Mouse (Mus musculus): Measurements from ENCODE around the gene Fam213b. TPM values are rescaled to one million over a fixed set of nuclear protein-coding genes. Genes with fewer than 3 reads are reported as not detected.

The Fam213b gene
- total and polyA plus RNA-seq, 2 experiments from 2014 or later = 72.4 to 76.2 TPM

DNA sequence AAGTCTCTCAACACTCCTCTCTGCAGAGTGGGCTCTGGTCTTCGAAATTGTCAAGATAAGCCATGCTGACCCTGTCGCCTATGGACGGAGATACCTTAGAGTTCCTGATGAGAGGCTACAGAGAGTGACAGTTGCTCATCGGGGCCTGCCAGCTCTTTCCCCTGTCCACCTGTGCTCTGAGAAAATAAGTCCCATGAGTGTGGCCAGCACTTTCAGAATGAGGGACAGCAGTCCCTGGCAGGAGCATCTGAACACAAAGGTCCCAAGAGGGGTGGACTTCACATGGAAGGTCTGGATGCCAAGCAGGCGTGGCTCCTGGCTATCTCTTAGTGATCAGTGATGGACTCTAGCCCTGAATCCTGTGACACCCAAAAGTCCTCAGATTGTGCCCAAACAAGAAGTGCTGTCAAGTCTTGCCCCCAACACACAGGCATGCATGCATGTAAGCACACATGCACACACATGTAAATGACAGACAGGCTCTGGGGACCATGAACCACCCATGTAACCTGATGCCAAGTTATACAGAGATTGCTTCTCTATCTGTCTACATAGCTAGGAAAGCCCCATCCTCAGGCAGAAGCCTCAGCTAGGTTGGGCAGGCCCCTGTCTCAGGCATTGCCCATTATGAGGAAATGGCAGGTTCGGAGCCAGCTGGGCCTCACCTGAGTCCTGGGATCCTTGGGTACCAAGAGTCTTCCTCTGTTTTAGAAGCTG lies 44.5 kb upstream of the Fam213b start:
- no peaks in the 10 kb centered on the region for H3K9me3 ChIP-seq (replicated peaks; ENCODE audit: control insufficient read depth, low read length)
- H3K36me3 ChIP-seq (replicated peaks; ENCODE audit: control insufficient read depth, insufficient read depth, low read length) = no peaks in the 10 kb centered on the region
- ATAC-seq (ENCODE audit: insufficient read depth, low read depth) (no peak), DNase-seq (ENCODE audit: low spot score) (no peak)
- H3K27ac ChIP-seq (ENCODE audit: low read depth) = no peak overlapping the region
- WGBS = 68% methylated on average over 6 of the region's 6 CpGs
- TF ChIP-seq CTCF (IDR thresholded peaks at IDR 0.05; ENCODE audit: low read depth) (no peak), EP300 (IDR thresholded peaks at IDR 0.05; ENCODE audit: low read depth) (no peak)
- no peak overlapping the region for H3K4me2 ChIP-seq (ENCODE audit: low read depth, low read length)
- H3K4me1 ChIP-seq (ENCODE audit: control insufficient read depth, insufficient read depth) = no peaks in the 10 kb centered on the region
- no peak overlapping the region for H3K4me3 ChIP-seq (ENCODE audit: low read depth, low read length)
- no peak overlapping the region for H3K9ac ChIP-seq (replicated peaks; ENCODE audit: low read depth, low read length)
- peaks cover under 1% of the 10 kb centered on the region; the same call in 1 of the 2 replicates for H3K27me3 ChIP-seq (ENCODE audit: control insufficient read depth, insufficient read depth, low read length)

DNA sequence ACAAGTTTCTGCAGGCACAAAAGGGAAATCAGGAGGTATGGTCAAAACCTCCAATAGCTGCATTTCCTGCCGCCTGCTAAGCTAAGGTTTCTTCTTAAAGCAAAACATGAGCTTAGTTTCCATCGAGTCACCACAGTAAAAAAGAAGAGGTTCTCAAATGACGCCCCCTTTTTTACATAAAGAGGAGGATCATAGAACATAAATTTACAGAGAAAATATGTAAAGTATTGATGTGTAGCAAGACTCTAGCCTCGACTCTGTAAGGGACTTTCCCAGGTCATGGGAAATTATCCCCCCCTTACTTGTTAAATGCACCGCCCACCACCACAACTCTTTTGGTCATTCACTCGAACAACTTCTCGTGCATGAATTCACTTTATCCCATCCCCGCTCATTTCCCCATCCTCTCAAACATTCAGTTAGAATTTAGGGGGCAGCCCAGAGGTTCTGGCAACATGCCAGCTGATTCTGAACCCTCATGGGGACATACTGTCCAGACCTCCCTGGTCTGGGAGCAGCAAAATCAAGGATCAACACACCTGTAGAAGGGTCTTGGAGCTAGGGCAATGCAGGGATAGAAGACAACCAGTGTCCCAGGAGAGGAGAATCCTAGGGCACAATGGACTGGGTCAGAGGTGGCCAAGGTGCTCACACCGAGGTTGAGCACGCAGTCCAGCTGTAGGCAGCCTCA lies 43.8 kb upstream of the Fam213b start:
- TF ChIP-seq CTCF (IDR thresholded peaks at IDR 0.05; ENCODE audit: low read depth) (no peak), EP300 (IDR thresholded peaks at IDR 0.05; ENCODE audit: low read depth) (no peak)
- no peaks in the 10 kb centered on the region for H3K4me1 ChIP-seq (ENCODE audit: control insufficient read depth, insufficient read depth)
- ATAC-seq (ENCODE audit: insufficient read depth, low read depth) (no peak), DNase-seq (ENCODE audit: low spot score) (no peak)
- H3K27me3 ChIP-seq (ENCODE audit: control insufficient read depth, insufficient read depth, low read length) = no peaks in the 10 kb centered on the region
- no peak overlapping the region for H3K27ac ChIP-seq (ENCODE audit: low read depth)
- no peak overlapping the region for H3K4me2 ChIP-seq (ENCODE audit: low read depth, low read length)
- no peaks in the 10 kb centered on the region for H3K36me3 ChIP-seq (replicated peaks; ENCODE audit: control insufficient read depth, insufficient read depth, low read length)
- no peaks in the 10 kb centered on the region for H3K9me3 ChIP-seq (replicated peaks; ENCODE audit: control insufficient read depth, low read length)
- H3K9ac ChIP-seq (replicated peaks; ENCODE audit: low read depth, low read length) = no peak overlapping the region
- WGBS = 72% methylated on average over 10 of the region's 10 CpGs
- no peak overlapping the region for H3K4me3 ChIP-seq (ENCODE audit: low read depth, low read length)

DNA sequence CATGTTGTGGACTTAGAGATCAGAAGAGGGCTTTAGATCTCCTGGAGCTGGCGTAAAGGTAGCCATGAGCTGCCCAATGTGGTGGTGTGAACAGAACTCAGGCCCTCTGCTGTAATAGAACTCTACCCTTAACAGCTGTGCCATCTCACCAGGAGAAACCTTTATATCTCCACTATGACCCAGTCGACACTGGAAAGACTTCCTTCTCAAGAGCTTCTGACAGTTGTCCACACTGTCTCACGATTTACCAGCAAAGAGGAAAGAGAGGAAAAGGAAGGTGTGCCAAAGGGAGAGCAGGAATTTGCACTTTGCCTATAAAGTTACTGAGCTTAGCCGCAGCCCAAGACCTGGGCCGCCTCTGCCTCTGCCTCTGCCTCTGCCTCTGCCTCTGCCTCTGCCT lies 42.9 kb upstream of the Fam213b start:
- Histone ChIP-seq H3K4me1 (ENCODE audit: control insufficient read depth, insufficient read depth) (no peaks in the 10 kb centered on the region), H3K4me3 (ENCODE audit: low read depth, low read length) (no peak overlapping the region), H3K27ac (ENCODE audit: low read depth) (no peak overlapping the region), H3K4me2 (ENCODE audit: low read depth, low read length) (no peak overlapping the region), H3K9me3 (replicated peaks; ENCODE audit: control insufficient read depth, low read length) (no peaks in the 10 kb centered on the region), H3K9ac (replicated peaks; ENCODE audit: low read depth, low read length) (no peak overlapping the region), H3K36me3 (replicated peaks; ENCODE audit: control insufficient read depth, insufficient read depth, low read length) (no peaks in the 10 kb centered on the region), H3K27me3 (ENCODE audit: control insufficient read depth, insufficient read depth, low read length) (no peaks in the 10 kb centered on the region)
- no peak for ATAC-seq (ENCODE audit: insufficient read depth, low read depth)
- TF ChIP-seq EP300 (IDR thresholded peaks at IDR 0.05; ENCODE audit: low read depth) (no peak), CTCF (IDR thresholded peaks at IDR 0.05; ENCODE audit: low read depth) (no peak)
- 81% methylated on average over 5 of the region's 5 CpGs for WGBS
- no peak for DNase-seq (ENCODE audit: low spot score)

DNA sequence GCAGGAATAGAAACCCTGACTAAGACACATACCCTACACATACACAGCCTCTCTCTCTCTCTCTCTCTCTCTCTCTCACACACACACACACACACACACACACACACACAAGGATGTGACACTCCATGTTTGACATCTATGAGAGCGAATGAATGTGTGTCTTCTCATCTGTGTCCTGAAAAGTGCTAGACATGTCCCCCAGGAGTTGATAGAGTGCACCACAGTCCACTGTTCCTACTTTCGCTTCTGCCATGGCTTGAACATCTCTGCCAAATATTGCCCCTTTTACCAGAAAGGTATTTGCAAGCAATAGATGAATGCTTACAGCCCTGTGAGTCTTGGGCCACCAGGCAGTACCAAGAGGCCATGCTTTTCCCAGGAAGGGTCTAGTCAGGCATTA lies 41.2 kb upstream of the Fam213b start:
- Histone ChIP-seq H3K4me2 (ENCODE audit: low read depth, low read length) (no peak overlapping the region), H3K4me3 (ENCODE audit: low read depth, low read length) (no peak overlapping the region), H3K36me3 (replicated peaks; ENCODE audit: control insufficient read depth, insufficient read depth, low read length) (no peaks in the 10 kb centered on the region), H3K4me1 (ENCODE audit: control insufficient read depth, insufficient read depth) (no peaks in the 10 kb centered on the region), H3K9ac (replicated peaks; ENCODE audit: low read depth, low read length) (no peak overlapping the region), H3K27ac (ENCODE audit: low read depth) (no peak overlapping the region), H3K9me3 (replicated peaks; ENCODE audit: control insufficient read depth, low read length) (no peaks in the 10 kb centered on the region), H3K27me3 (ENCODE audit: control insufficient read depth, insufficient read depth, low read length) (no peaks in the 10 kb centered on the region)
- 72% methylated on average over 2 of the region's 2 CpGs for WGBS
- ATAC-seq (ENCODE audit: insufficient read depth, low read depth) (no peak), DNase-seq (ENCODE audit: low spot score) (no peak)
- TF ChIP-seq EP300 (IDR thresholded peaks at IDR 0.05; ENCODE audit: low read depth) (no peak), CTCF (IDR thresholded peaks at IDR 0.05; ENCODE audit: low read depth) (no peak)

DNA sequence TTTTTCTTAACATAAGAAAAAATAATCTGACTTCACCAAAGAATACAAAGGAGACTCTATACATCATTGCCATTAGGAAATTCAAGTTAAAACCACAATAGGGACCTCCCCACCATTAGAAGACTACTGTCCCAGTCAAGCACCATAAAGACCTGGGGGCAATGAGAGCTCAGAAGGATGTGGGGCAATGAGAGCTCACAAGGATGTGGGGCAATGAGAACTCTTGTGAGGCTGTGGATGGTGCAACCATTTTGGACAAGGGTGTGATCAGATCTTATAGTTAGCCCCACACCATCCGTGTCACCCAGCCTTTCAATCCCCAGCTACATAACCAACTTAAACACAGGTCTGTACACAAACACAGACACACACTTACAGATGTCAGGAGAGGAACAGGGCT lies 38.8 kb upstream of the Fam213b start:
- WGBS = 66% methylated on average over 1 of the region's 1 CpGs
- ATAC-seq (ENCODE audit: insufficient read depth, low read depth) (no peak), DNase-seq (ENCODE audit: low spot score) (no peak)
- Histone ChIP-seq H3K9ac (replicated peaks; ENCODE audit: low read depth, low read length) (no peak overlapping the region), H3K27me3 (ENCODE audit: control insufficient read depth, insufficient read depth, low read length) (no peaks in the 10 kb centered on the region), H3K36me3 (replicated peaks; ENCODE audit: control insufficient read depth, insufficient read depth, low read length) (no peaks in the 10 kb centered on the region), H3K27ac (ENCODE audit: low read depth) (no peak overlapping the region), H3K4me3 (ENCODE audit: low read depth, low read length) (no peak overlapping the region), H3K4me2 (ENCODE audit: low read depth, low read length) (no peak overlapping the region), H3K4me1 (ENCODE audit: control insufficient read depth, insufficient read depth) (no peaks in the 10 kb centered on the region), H3K9me3 (replicated peaks; ENCODE audit: control insufficient read depth, low read length) (no peaks in the 10 kb centered on the region)
- TF ChIP-seq EP300 (IDR thresholded peaks at IDR 0.05; ENCODE audit: low read depth) = no peak
- no peak for TF ChIP-seq CTCF (IDR thresholded peaks at IDR 0.05; ENCODE audit: low read depth)

Measured in heart, postnatal 0 days (tissue).